Mouse (Mus musculus): ENCODE results near the gene Ucp3.

- TF ChIP-seq CTCF (IDR thresholded peaks at IDR 0.05; ENCODE audit: low read depth, low read length): no peak
- no peak for TF ChIP-seq POLR2A (IDR thresholded peaks at IDR 0.05; ENCODE audit: insufficient read depth, low read length)
Observed at GRCm38 (mm10) chr7:100472777-100473176, at the start of gene Ucp3.
